Mouse (Mus musculus) T-helper 2 cell (primary cell): Measurements from ENCODE around the gene Fgfr4.

Experiments used
- in situ Hi-C: fragments of 300-600 bp; cut with MboI, MseI; formaldehyde crosslinking; loops from one replicate; pipeline ENCODE4 v1.15.1; 2025; ENCODE audit warnings: high pct_unique_total_duplicates

The Fgfr4 gene

DNA sequence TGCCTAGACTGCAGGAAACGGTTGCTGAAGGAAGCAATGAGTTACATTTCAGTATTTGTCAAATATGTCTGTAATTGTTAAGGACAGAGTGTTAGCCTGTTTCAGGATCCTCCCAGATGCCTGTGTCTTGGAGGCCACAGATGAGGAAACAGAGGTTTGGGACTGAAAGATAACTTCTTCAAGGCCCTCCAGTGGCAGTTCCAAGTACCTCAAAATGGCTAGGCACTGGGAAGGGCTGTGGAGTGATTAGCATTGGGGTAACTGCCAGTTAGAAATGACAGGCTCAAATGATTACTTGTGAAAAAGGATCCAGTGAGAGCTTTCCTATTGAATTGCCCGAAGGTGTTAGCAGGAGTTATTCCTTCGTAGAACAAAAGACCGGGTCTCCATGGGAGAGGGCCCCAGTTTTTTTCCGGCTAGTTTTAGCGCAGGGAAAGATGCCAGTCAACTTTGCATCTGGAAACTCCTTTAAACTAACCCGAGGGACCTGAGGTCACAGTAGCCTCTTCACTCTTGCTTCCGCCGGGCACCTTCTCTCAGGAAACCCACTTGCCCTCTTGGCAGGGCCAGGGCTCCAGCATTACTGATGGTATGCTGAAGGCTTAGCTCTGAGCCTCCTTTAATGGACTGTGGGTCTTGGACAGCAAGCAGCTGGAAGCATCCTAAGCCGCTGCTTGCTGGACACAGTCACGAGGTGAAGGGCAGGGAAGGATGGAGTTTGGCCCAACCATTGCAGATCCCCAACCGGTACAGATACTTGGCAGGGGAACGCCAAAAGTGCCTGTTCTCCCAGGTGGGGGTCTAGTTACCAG lies 56.6 kb downstream of the Fgfr4 start:
- in situ Hi-C loops = no loop called here

- in situ Hi-C loops = no loop called here
Observed at GRCm38 (mm10) chr13:55209649-55210192, 57.3 kb downstream of the Fgfr4 start, which contains the start of gene Nsd1. Nsd1 (plus strand) TSS chr13:55209782.

DNA sequence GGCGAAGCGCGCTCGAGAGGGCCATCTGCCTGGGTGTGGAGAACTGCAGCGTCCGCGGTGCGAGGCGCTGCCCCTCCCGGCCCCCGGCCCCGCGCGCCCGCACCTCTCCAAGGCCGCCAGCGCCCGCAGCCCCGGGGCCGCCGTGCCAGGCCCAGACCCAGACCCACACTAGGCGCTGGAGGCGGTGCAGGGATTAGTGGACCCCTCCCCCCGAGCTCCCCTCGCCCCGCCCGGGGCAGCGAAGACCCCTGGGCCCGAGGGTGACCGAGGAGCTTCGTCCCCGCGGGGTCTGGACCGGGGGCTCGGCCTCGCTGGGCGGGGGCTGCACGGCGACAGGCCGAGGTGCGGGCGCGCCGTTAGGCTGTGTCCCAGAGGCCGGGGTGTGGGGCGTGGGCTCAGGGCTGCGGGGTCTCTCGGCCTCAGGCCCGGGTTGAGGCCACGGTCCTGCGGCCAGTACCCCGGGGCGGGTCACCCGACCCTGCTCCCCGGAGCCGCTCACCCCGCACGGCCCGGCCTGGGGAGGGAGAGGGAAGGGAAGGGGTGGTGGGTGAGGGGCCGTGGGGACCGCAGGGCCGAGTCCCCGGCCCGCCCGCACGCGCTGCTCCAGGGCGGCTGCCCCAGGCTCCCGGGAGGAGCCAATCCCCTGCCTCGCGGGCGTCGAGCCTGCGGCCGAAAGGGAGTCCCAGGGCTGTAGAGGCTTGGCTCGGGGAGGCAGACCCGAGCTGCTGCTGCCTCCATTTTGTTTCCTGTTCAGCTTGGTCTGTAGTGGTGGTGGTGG lies 57.9 kb downstream of the Fgfr4 start:
- in situ Hi-C loops = no loop called here

- in situ Hi-C loops = no loop called here
Observed at GRCm38 (mm10) chr13:55210971-55211220, 58.5 kb downstream of the Fgfr4 start.

GRCm38 (mm10) chr13:55211221-55212010 lies 59.0 kb downstream of the Fgfr4 start:
- in situ Hi-C loops = no loop called here

DNA sequence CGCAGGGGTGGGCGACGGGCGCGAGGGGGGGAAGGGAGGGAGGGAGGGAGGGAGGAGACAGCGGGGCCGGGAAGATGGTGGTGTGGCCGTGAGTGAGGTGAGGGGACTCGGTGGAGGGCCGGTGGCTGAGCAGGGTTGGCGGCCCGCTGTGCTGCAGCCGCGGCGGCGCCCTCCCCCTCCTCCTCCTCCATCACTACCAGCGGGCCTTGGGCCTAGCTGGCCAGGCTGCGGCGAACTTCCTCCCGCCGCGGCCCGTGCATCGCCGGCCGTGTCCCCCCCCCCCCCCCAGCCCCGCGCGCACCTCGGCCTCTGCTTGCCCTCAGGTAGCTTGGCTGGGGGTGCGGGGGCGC lies 59.5 kb downstream of the Fgfr4 start:
- in situ Hi-C loops = no loop called here

- in situ Hi-C loops = no loop called here
Observed at GRCm38 (mm10) chr13:55212361-55213137, 60.1 kb downstream of the Fgfr4 start.

DNA sequence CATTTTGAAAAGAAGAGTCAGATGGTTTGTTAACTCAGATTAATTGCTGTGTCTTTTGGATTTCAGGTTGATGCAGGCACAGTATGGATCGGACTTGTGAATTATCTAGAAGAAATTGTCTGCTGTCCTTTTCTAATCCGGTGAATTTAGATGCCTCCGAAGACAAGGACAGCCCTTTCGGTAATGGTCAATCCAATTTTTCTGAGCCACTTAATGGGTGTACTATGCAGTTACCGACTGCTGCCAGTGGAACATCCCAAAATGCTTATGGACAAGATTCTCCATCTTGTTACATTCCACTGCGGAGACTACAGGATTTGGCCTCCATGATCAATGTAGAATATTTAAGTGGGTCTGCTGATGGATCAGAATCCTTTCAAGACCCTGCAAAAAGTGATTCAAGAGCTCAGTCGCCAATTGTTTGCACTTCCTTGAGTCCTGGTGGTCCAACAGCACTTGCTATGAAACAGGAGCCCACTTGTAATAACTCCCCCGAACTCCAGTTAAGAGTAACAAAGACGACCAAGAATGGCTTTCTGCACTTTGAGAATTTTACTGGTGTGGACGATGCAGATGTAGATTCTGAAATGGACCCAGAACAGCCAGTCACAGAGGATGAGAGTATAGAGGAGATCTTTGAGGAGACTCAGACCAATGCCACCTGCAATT lies 60.8 kb downstream of the Fgfr4 start:
- in situ Hi-C loops = no loop called here
